Mouse (Mus musculus) cerebellum, adult 2 months (tissue): Measurements from ENCODE around the gene Cdk5.

Experiments
- CTCF ChIP-seq: fragments of 200-500 bp; IDR thresholded peaks from 2 replicates; pipeline ENCODE4 v1.5.1; 2011; ENCODE audit warnings: low read depth, mild to moderate bottlenecking, control low read depth, low read length, moderate library complexity, borderline replicate concordance; ENCODE audit not compliant: insufficient read depth
- POLR2A ChIP-seq: fragments of 200-500 bp; IDR thresholded peaks from 2 replicates; pipeline ENCODE4 v1.6.1; 2011; ENCODE audit warnings: low read length, control low read depth, borderline replicate concordance; ENCODE audit not compliant: insufficient read depth

DNA sequence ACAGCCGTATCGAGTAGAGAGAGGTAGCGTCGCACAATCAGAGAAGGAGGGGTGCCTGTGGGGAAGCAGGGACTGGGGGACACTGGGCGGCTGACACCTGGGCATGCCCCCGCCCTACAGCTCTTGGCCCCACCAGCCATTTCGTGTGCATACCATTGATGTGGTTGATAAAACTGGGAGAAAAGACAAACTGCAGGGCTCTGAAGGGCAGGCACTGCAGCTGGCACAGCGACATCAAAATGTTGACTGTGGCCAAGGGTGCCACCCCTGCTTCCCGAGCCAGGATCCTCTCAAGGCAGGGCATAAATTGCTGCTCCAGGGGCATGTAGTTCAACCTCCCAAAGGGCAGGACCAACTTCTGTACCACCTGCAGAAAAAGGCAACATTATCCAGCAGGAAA lies 18.7 kb upstream of the Cdk5 start:
- no peak for TF ChIP-seq CTCF
- TF ChIP-seq POLR2A: no peak
